Mouse (Mus musculus): ENCODE data around the gene Flna. TPM values are rescaled to one million over a fixed set of nuclear protein-coding genes. Genes with fewer than 3 reads are reported as not detected.

The Flna gene
- polyA plus RNA-seq, 1 experiment from 2014 or later, result 364 TPM

- Histone ChIP-seq H3K36me3 (ENCODE audit: insufficient read depth, low read length) (no peaks in the 10 kb centered on the region), H3K9ac (replicated peaks; ENCODE audit: low read length) (peak overlapping the region; percentile 69; the same call in 1 of the 2 replicates), H3K27ac (ENCODE audit: low read length) (peak overlapping the region; percentile 76), H3K4me1 (ENCODE audit: insufficient read depth, low read length) (peaks cover 4% of the 10 kb centered on the region), H3K9me3 (ENCODE audit: low read length) (no peaks in the 10 kb centered on the region), H3K27me3 (ENCODE audit: insufficient read depth, low read length) (no peaks in the 10 kb centered on the region; the same call in 1 of the 2 replicates), H3K4me2 (replicated peaks; ENCODE audit: low read depth, low read length) (peak overlapping the region; percentile 58), H3K4me3 (ENCODE audit: low read length) (peak overlapping the region; percentile 51)
- WGBS, result 17% methylated on average over 3 of the region's 3 CpGs
- peak; percentile 39 for ATAC-seq (ENCODE audit: low FRiP score, low TSS enrichment)
Measured at GRCm38 (mm10) chrX:74248651-74249050, 969 bp downstream of the Flna start.

DNA sequence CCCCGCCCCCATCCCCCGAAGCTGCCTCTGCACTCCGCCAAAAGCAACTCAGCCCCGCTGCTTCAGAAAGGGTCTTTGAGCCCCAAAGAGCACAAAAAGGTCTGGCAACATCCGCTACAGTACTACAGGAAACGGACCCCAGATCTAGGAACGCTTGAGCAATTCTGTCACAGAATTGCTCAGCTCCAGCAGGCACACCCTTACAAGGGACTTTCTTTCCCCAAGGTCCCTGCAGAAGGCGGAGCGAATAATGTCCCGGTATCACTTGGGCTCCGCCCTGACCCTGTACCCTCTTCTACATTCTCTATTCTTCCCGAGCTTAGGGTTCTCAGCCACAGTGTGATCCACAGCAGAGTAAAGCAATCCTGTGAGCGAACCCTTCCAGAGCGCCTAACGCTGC is 2.9 kb downstream of the Flna start:
- Histone ChIP-seq H3K9ac (replicated peaks; ENCODE audit: low read length) (peak overlapping the region; percentile 58), H3K4me3 (ENCODE audit: low read length) (peak overlapping the region; percentile 60), H3K27ac (ENCODE audit: low read length) (peak overlapping the region; percentile 92), H3K36me3 (ENCODE audit: insufficient read depth, low read length) (peaks cover 11% of the 10 kb centered on the region), H3K4me2 (replicated peaks; ENCODE audit: low read depth, low read length) (peak overlapping the region; percentile 51), H3K9me3 (ENCODE audit: low read length) (no peaks in the 10 kb centered on the region), H3K27me3 (ENCODE audit: insufficient read depth, low read length) (no peaks in the 10 kb centered on the region; the same call in 1 of the 2 replicates), H3K4me1 (ENCODE audit: insufficient read depth, low read length) (peaks cover 8% of the 10 kb centered on the region)
- WGBS, result 27% methylated on average over 13 of the region's 15 CpGs
- peak; percentile 50 for ATAC-seq (ENCODE audit: low FRiP score, low TSS enrichment)

GRCm38 (mm10) chrX:74246213-74246681 is 3.4 kb downstream of the Flna start:
- Histone ChIP-seq H3K27me3 (ENCODE audit: insufficient read depth, low read length) (no peaks in the 10 kb centered on the region; the same call in 1 of the 2 replicates), H3K9ac (replicated peaks; ENCODE audit: low read length) (peak overlapping the region; percentile 78), H3K4me3 (ENCODE audit: low read length) (peak overlapping the region; percentile 60), H3K9me3 (ENCODE audit: low read length) (no peaks in the 10 kb centered on the region), H3K4me1 (ENCODE audit: insufficient read depth, low read length) (peaks cover 8% of the 10 kb centered on the region), H3K4me2 (replicated peaks; ENCODE audit: low read depth, low read length) (peak overlapping the region; percentile 56), H3K36me3 (ENCODE audit: insufficient read depth, low read length) (peaks cover 16% of the 10 kb centered on the region), H3K27ac (ENCODE audit: low read length) (peak overlapping the region; percentile 92)
- ATAC-seq (ENCODE audit: low FRiP score, low TSS enrichment), result peak; percentile 88
- WGBS, result 18% methylated on average over 34 of the region's 38 CpGs

GRCm38 (mm10) chrX:74245687-74246086 is 3.9 kb downstream of the Flna start:
- Histone ChIP-seq H3K27ac (ENCODE audit: low read length) (peak overlapping the region; percentile 85), H3K36me3 (ENCODE audit: insufficient read depth, low read length) (peaks cover 21% of the 10 kb centered on the region), H3K4me1 (ENCODE audit: insufficient read depth, low read length) (peaks cover 8% of the 10 kb centered on the region), H3K9ac (replicated peaks; ENCODE audit: low read length) (peak overlapping the region; percentile 78), H3K27me3 (ENCODE audit: insufficient read depth, low read length) (no peaks in the 10 kb centered on the region; the same call in 1 of the 2 replicates), H3K9me3 (ENCODE audit: low read length) (no peaks in the 10 kb centered on the region), H3K4me3 (ENCODE audit: low read length) (peak overlapping the region; percentile 60), H3K4me2 (replicated peaks; ENCODE audit: low read depth, low read length) (peak overlapping the region; percentile 56)
- peak; percentile 52 for ATAC-seq (ENCODE audit: low FRiP score, low TSS enrichment)
- WGBS, result 25% methylated on average over 21 of the region's 21 CpGs

DNA sequence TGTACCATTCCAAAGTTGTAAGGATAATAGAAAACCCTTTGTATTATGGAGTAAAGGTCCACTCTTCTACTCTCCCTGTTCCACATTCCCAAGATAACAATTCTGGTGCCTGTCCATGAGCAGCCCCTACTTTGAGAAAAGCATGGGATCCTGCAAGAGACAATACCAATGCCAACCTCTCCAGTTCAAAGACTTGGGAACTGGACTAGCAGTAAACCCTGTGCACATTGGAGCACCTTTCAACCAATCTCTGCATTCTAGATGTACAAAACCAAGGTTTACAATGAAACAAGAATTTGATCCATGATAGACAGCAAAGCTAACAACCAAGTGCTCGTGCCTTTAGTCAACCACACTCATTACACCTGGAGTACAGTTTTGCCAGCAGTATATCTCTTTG is 4.5 kb downstream of the Flna start:
- Histone ChIP-seq H3K4me3 (ENCODE audit: low read length) (peak overlapping the region; percentile 60), H3K4me1 (ENCODE audit: insufficient read depth, low read length) (peaks cover 8% of the 10 kb centered on the region), H3K9ac (replicated peaks; ENCODE audit: low read length) (peak overlapping the region; percentile 78), H3K27me3 (ENCODE audit: insufficient read depth, low read length) (no peaks in the 10 kb centered on the region; the same call in 1 of the 2 replicates), H3K36me3 (ENCODE audit: insufficient read depth, low read length) (peaks cover 26% of the 10 kb centered on the region), H3K9me3 (ENCODE audit: low read length) (no peaks in the 10 kb centered on the region), H3K27ac (ENCODE audit: low read length) (peak overlapping the region; percentile 85), H3K4me2 (replicated peaks; ENCODE audit: low read depth, low read length) (peak overlapping the region; percentile 56)
- 32% methylated on average over 1 of the region's 1 CpGs for WGBS
- no peak for ATAC-seq (ENCODE audit: low FRiP score, low TSS enrichment)

DNA sequence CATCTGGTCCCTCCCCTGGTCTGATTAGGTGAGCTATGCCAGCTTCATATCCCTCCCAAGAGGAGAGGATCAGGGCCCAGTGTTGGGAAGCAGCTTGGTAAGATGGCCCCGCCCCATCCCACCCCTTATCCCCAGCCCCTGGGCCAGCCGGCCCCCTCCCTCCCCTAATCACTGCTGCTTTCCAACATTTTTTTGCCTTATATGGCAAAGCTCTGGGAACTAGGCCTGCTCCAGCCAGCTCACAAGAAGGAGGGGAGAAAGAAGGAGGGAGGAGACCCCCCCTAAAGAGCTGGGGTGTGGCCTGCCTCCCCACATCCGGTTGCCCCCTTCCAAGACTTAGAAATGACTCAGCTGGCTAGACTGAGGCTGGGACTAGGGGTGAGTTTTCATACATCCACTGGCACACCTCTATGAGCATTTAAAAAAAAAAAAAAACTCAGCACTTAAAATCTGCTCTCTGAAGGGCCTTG is 5.0 kb downstream of the Flna start:
- H3K36me3 ChIP-seq (ENCODE audit: insufficient read depth, low read length), result peaks cover 30% of the 10 kb centered on the region
- H3K4me1 ChIP-seq (ENCODE audit: insufficient read depth, low read length), result peaks cover 8% of the 10 kb centered on the region
- peak overlapping the region; percentile 56 for H3K4me2 ChIP-seq (replicated peaks; ENCODE audit: low read depth, low read length)
- 37% methylated on average over 3 of the region's 3 CpGs for WGBS
- peak; percentile 46 for ATAC-seq (ENCODE audit: low FRiP score, low TSS enrichment)
- peak overlapping the region; percentile 78 for H3K9ac ChIP-seq (replicated peaks; ENCODE audit: low read length)
- H3K27me3 ChIP-seq (ENCODE audit: insufficient read depth, low read length), result no peaks in the 10 kb centered on the region; the same call in 1 of the 2 replicates
- H3K9me3 ChIP-seq (ENCODE audit: low read length), result no peaks in the 10 kb centered on the region
- peak overlapping the region; percentile 60 for H3K4me3 ChIP-seq (ENCODE audit: low read length)
- peak overlapping the region; percentile 85 for H3K27ac ChIP-seq (ENCODE audit: low read length)

GRCm38 (mm10) chrX:74243807-74244206 is 5.8 kb downstream of the Flna start:
- peak overlapping the region; percentile 78 for H3K9ac ChIP-seq (replicated peaks; ENCODE audit: low read length)

DNA sequence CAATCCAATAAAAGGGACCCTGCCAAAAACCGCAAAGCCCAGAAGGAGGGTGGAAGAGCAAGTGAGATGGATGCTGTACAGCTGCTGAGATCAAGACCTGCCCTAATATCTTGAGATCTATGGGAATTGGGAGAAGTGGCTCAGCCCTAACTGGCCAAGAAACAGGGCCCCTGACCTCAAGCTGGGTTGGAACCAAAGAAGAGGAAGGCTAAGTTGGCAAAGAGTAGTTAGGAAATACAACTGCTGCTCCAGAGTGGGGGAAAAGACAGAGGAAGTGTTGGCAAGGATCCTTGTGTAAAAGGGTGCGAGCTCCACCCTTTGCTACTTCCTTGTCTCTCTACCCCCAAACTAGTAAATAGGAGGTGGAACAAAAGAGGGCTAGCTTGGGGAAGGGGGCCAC is 6.2 kb downstream of the Flna start:
- H3K27ac ChIP-seq (ENCODE audit: low read length), result no peak overlapping the region
- peaks cover 8% of the 10 kb centered on the region for H3K4me1 ChIP-seq (ENCODE audit: insufficient read depth, low read length)
- ATAC-seq (ENCODE audit: low FRiP score, low TSS enrichment), result no peak
- peak overlapping the region; percentile 60 for H3K4me3 ChIP-seq (ENCODE audit: low read length)
- H3K9ac ChIP-seq (replicated peaks; ENCODE audit: low read length), result peak overlapping the region; percentile 78
- H3K9me3 ChIP-seq (ENCODE audit: low read length), result no peaks in the 10 kb centered on the region
- 82% methylated on average over 2 of the region's 2 CpGs for WGBS
- H3K27me3 ChIP-seq (ENCODE audit: insufficient read depth, low read length), result no peaks in the 10 kb centered on the region; the same call in 1 of the 2 replicates
- peaks cover 41% of the 10 kb centered on the region for H3K36me3 ChIP-seq (ENCODE audit: insufficient read depth, low read length)
- H3K4me2 ChIP-seq (replicated peaks; ENCODE audit: low read depth, low read length), result peak overlapping the region; percentile 56

More at GRCm38 (mm10) chrX:74243807-74244206, 5.8 kb downstream of the Flna start:
- no peaks in the 10 kb centered on the region for H3K9me3 ChIP-seq (ENCODE audit: low read length)
- H3K36me3 ChIP-seq (ENCODE audit: insufficient read depth, low read length), result peaks cover 38% of the 10 kb centered on the region
- H3K27me3 ChIP-seq (ENCODE audit: insufficient read depth, low read length), result no peaks in the 10 kb centered on the region; the same call in 1 of the 2 replicates
- WGBS, result 59% methylated on average over 3 of the region's 3 CpGs
- peak overlapping the region; percentile 60 for H3K4me3 ChIP-seq (ENCODE audit: low read length)
- peak overlapping the region; percentile 15; the same call in 1 of the 2 replicates for H3K27ac ChIP-seq (ENCODE audit: low read length)
- H3K4me1 ChIP-seq (ENCODE audit: insufficient read depth, low read length), result peaks cover 8% of the 10 kb centered on the region
- H3K4me2 ChIP-seq (replicated peaks; ENCODE audit: low read depth, low read length), result peak overlapping the region; percentile 56
- ATAC-seq (ENCODE audit: low FRiP score, low TSS enrichment), result no peak

DNA sequence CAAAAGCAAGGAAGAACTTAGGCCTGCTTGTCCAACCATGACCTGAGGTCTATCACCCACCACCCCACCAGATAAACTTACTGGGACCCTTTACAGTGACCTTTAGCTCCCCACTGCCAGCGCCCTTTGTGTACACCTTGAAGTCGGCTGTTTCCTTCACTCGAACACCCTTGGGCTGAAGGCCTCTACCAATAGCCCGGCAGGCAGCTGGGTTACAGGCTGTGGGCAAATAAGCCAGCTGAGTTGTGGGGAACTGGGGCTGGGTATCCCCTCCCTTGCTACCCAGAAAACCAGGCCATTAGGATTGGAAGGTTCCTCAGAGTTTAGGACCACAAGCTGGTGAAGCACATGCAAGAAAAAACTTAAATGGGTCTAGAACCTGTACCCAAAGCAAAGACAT is 9.3 kb downstream of the Flna start:
- Histone ChIP-seq H3K4me2 (replicated peaks; ENCODE audit: low read depth, low read length) (no peak overlapping the region), H3K4me3 (ENCODE audit: low read length) (no peak overlapping the region)

GRCm38 (mm10) chrX:74233196-74233595 is 16.4 kb downstream of the Flna start:
- H3K36me3 ChIP-seq (ENCODE audit: insufficient read depth, low read length), result peaks cover 70% of the 10 kb centered on the region
- H3K27ac ChIP-seq (ENCODE audit: low read length), result no peak overlapping the region
- ATAC-seq (ENCODE audit: low FRiP score, low TSS enrichment), result no peak
- no peaks in the 10 kb centered on the region for H3K4me1 ChIP-seq (ENCODE audit: insufficient read depth, low read length)
- no peaks in the 10 kb centered on the region for H3K27me3 ChIP-seq (ENCODE audit: insufficient read depth, low read length)
- no peak overlapping the region for H3K9ac ChIP-seq (replicated peaks; ENCODE audit: low read length)
- no peak overlapping the region for H3K4me2 ChIP-seq (replicated peaks; ENCODE audit: low read depth, low read length)
- H3K9me3 ChIP-seq (ENCODE audit: low read length), result no peaks in the 10 kb centered on the region
- WGBS, result 93% methylated on average over 5 of the region's 5 CpGs
- no peak overlapping the region for H3K4me3 ChIP-seq (ENCODE audit: low read length)

More for the DNA sequence above, 9.3 kb downstream of the Flna start:
- peaks cover 8% of the 10 kb centered on the region for H3K4me1 ChIP-seq (ENCODE audit: insufficient read depth, low read length)
- H3K27ac ChIP-seq (ENCODE audit: low read length), result no peak overlapping the region
- H3K9ac ChIP-seq (replicated peaks; ENCODE audit: low read length), result no peak overlapping the region
- H3K27me3 ChIP-seq (ENCODE audit: insufficient read depth, low read length), result no peaks in the 10 kb centered on the region
- H3K9me3 ChIP-seq (ENCODE audit: low read length), result no peaks in the 10 kb centered on the region
- WGBS, result 95% methylated on average over 4 of the region's 4 CpGs
- ATAC-seq (ENCODE audit: low FRiP score, low TSS enrichment), result no peak
- peaks cover 64% of the 10 kb centered on the region for H3K36me3 ChIP-seq (ENCODE audit: insufficient read depth, low read length)
